Mouse (Mus musculus) E14TG2a.4 (cell line): ENCODE measurements around the gene Kctd6.

ENCODE experiments used
- CTCF ChIP-seq: conservative IDR thresholded peaks from 2 replicates; pipeline ENCODE4 v1.5.1; 2014; ENCODE audit warnings: low read length
- NANOG ChIP-seq: IDR thresholded peaks from 2 replicates; pipeline ENCODE4 v1.6.1; 2014; ENCODE audit warnings: borderline replicate concordance, low read length, mixed read lengths
- POU5F1 ChIP-seq: IDR thresholded peaks from 2 replicates; pipeline ENCODE4 v1.6.1; 2014; ENCODE audit warnings: low read length, borderline replicate concordance

DNA sequence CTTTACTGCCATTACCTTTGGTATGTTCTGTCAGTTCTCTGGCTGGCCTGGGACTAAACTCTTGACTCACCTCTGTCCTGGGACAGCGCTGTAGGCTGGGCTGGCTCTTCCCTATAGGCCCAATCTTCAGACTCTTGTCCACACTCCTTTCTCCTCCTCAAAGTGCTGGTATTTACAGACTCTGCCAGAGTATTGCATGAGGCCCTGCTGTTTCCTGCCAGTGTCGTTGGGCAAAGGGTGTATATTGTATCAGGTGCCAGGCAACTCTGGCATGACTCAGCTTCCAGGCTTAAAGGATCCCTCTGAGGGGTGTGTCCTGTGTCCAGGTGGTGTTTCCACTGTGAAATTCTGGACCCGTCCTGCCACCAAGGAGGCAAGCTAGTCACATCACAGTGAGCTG is 44.8 kb downstream of the Kctd6 start:
- TF ChIP-seq CTCF (no peak), POU5F1 (no peak), NANOG (no peak)
